Comparison of ENCODE assay signal across 8 mouse cellular contexts in the genomic region with DNA sequence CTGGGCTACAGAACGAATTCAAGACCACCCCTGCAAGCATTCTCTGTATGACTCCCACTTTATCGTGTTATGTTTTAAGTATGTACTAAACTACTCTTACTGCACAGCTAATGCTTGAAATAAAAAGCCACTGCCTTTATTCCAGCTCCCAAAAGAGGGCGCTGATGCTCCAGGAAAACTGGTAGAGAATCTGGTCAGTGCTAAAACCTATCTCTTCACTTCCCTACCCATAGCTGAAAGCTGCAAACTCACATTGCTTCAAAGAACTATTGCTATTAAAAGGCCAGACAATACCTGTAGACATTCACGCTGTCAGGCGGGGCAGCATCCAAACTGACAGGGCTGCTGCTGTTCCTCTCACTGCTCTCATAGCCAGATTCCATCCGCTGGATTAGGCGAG. TPM values are rescaled to one million over a fixed set of nuclear protein-coding genes. Genes with fewer than 3 reads are reported as not detected.
A peak's percentile ranks its signal among the peaks of the same experiment; 100 is the strongest.
DNase-seq lines count a peak whose midpoint lies in the region; ATAC-seq lines count a peak whose summit lies in the region.

No protein-coding gene starts in this region.

- no peak for ATAC-seq in liver, embryonic 11.5 days (replicated peaks; ENCODE audit: low FRiP score)
- peak; percentile 50; the same call in 1 of the 2 replicates for ATAC-seq in monocyte, adult 5-6 weeks (replicated peaks; ENCODE audit: insufficient number of reproducible peaks, low FRiP score, low TSS enrichment, poor library complexity, severe bottlenecking)

- no peak overlapping the region for H3K4me3 ChIP-seq in liver, embryonic 11.5 days (ENCODE audit: low read depth, low read length)

- H3K9ac ChIP-seq in liver, embryonic 11.5 days (ENCODE audit: low read depth, low read length) = no peak overlapping the region

- intact Hi-C loops in left cerebral cortex, postnatal 14 days (cut with DNase I) = loop anchor here (1.0 to 5.0 kb wide), 2 partner anchors 46 to 85 kb away; no protein-coding TSS in a partner anchor

- H3K9me3 ChIP-seq in liver, embryonic 11.5 days (ENCODE audit: control insufficient read depth, low read length) = no peaks in the 10 kb centered on the region

- no peaks in the 10 kb centered on the region for H3K4me1 ChIP-seq in liver, embryonic 11.5 days (replicated peaks; ENCODE audit: control insufficient read depth, insufficient read depth, low read length)

- H3K36me3 ChIP-seq in liver, embryonic 11.5 days (ENCODE audit: control insufficient read depth, insufficient read depth, low read length) = no peaks in the 10 kb centered on the region; the same call in 1 of the 2 replicates
- no peaks in the 10 kb centered on the region for H3K36me3 ChIP-seq in splenic B cell, adult 2 months (ENCODE audit: control insufficient read depth, insufficient read depth, low read length, poor library complexity, severe bottlenecking)

- no peak overlapping the region for H3K27ac ChIP-seq in liver, embryonic 11.5 days (ENCODE audit: low read depth, low read length)

- 53% methylated on average over 7 of the region's 7 CpGs for WGBS in liver, embryonic 11.5 days

- H3K27me3 ChIP-seq in liver, embryonic 11.5 days (replicated peaks; ENCODE audit: control insufficient read depth, insufficient read depth, low read length) = no peaks in the 10 kb centered on the region
- no peaks in the 10 kb centered on the region for H3K27me3 ChIP-seq in splenic B cell, adult 2 months (ENCODE audit: control insufficient read depth, insufficient read depth, low read length, poor library complexity, severe bottlenecking)

- peak; percentile 69 for DNase-seq in liver
- DNase-seq in liver, embryonic 11.5 days (ENCODE audit: low spot score) = no peak
- peak; percentile 65 for DNase-seq in cerebellum, adult 9-11 months
- peak; percentile 87 for DNase-seq in gastrocnemius, adult 18-20 months (ENCODE audit: low spot score)
- DNase-seq in hindlimb bud, embryonic 11.5 days (ENCODE audit: extremely low spot score, low read depth, low spot score) = peak; percentile 30
- DNase-seq in left cerebral cortex, postnatal 14 days (ENCODE audit: low spot score in 2 of 2) = peak; percentile 85 to 86
- peak; percentile 83 for DNase-seq in splenic B cell, adult 2 months (ENCODE audit: low read depth, low spot score)

- H3K4me2 ChIP-seq in liver, embryonic 11.5 days = no peak overlapping the region

RNA-seq across cellular contexts. Expression of a gene that starts 29.8 kb away (rescaled TPM):
- 41.9 and 42.0 TPM in 2 replicates for polyA plus RNA-seq in liver, embryonic 11.5 days (2014; fragmentation: Nextera tagmentation; extraction: Ambion mirVana)
- total RNA-seq in gastrocnemius, adult 18-20 months (2021) = 100 to 1,000 TPM; 190 to 204 TPM
- total RNA-seq in left cerebral cortex, postnatal 14 days (2021) = 100 to 1,000 TPM; 387 to 395 TPM
- 41.3 to 101 TPM (median 45.1 TPM) in 3 replicates for total RNA-seq in monocyte, adult 5-6 weeks (2017)
